Mouse (Mus musculus): ENCODE measurements around the gene Prkca.

DNA sequence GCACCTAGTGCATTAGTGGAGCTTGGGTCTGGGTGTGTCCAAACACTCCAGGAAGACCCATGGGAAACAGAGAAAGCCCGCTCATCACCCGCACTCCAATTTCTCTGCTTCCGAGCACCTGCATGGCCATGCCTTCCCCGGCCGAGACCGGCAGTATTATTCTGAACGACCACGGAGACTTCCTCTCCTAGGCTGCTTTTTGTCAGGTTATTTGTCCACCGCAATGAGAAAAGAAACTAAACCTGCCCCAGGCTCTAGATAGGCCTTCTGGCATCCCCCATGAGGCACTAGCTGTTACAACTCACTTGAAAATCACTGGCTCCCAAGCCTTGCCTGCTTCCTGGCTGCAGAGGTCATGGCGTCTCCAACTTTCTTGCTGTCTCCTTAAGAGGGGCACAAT is 307.4 kb downstream of the Prkca start:
- no peak for TF ChIP-seq CTCF (IDR thresholded peaks at IDR 0.05)
- no peak for TF ChIP-seq POLR2A (IDR thresholded peaks at IDR 0.05; ENCODE audit: insufficient read depth, low read depth, low read length)
- TF ChIP-seq EP300 (IDR thresholded peaks at IDR 0.05; ENCODE audit: insufficient read depth, low read depth, low read length): no peak

Data from heart, adult 2 months (tissue).